Mouse (Mus musculus) midbrain, embryonic 11.5 days (tissue): ENCODE measurements around the gene Syce3. TPM values are rescaled to one million over a fixed set of nuclear protein-coding genes. Genes with fewer than 3 reads are reported as not detected.

Experiments
- ATAC-seq: fragments of 200-750 bp; cut with Nextera tagmentation; 2 replicates; pipeline ENCODE4 v1.8.0; 2017; ENCODE audit warnings: moderate TSS enrichment, moderate library complexity; ENCODE audit not compliant: low FRiP score
- DNase-seq: peaks from one replicate; pipeline ENCODE4 v3.0.0; 2015; ENCODE audit warnings: low spot score; ENCODE audit errors: missing footprints
- H3K27ac ChIP-seq: fragments of 300-500 bp; sonication (generic); 2 replicates; pipeline ENCODE4 v1.5.1; 2014; ENCODE audit warnings: low read depth, low read length
- H3K27me3 ChIP-seq: fragments of 300-500 bp; sonication (generic); 2 replicates; pipeline ENCODE4 v1.6.1; 2014; ENCODE audit warnings: mild to moderate bottlenecking, low read length, moderate library complexity, mixed read lengths; ENCODE audit not compliant: control insufficient read depth, insufficient read depth
- H3K36me3 ChIP-seq: fragments of 300-500 bp; sonication (generic); 2 replicates; pipeline ENCODE4 v1.6.1; 2014; ENCODE audit warnings: mild to moderate bottlenecking, low read length, moderate library complexity, mixed read lengths; ENCODE audit not compliant: control insufficient read depth, insufficient read depth
- H3K4me1 ChIP-seq: fragments of 300-500 bp; sonication (generic); 2 replicates; pipeline ENCODE4 v1.6.1; 2014; ENCODE audit warnings: low read length; ENCODE audit not compliant: control insufficient read depth, insufficient read depth
- H3K4me2 ChIP-seq: fragments of 300-500 bp; sonication (generic); 2 replicates; pipeline ENCODE4 v1.6.1; 2014; ENCODE audit warnings: mild to moderate bottlenecking, moderate library complexity
- H3K4me3 ChIP-seq: fragments of 300-500 bp; sonication (generic); 2 replicates; pipeline ENCODE4 v1.5.1; 2014; ENCODE audit warnings: low read depth, low read length
- H3K9ac ChIP-seq: fragments of 300-500 bp; sonication (generic); 2 replicates; pipeline ENCODE4 v1.6.1; 2014; ENCODE audit warnings: low read length
- H3K9me3 ChIP-seq: fragments of 300-500 bp; sonication (generic); 2 replicates; pipeline ENCODE4 v1.6.1; 2016; ENCODE audit warnings: low read length; ENCODE audit not compliant: control insufficient read depth
- WGBS: fragments of 180-500 bp; shearing (Covaris S2); extraction: QIAGEN DNeasy Blood & Tissue Kit; methylation state at CpG from one replicate; pipeline ENCODE4 v1.1.7; 2014; 5-methylcytosine and 5-hydroxymethylcytosine counted together
- polyA plus RNA-seq: library from polyadenylated mRNA; unstranded; fragments of >200 nt; fragmentation: Nextera tagmentation; extraction: Ambion mirVana; gene quantifications from 2 replicates; pipeline ENCODE4 v1.2.1, GENCODE M21; 2014

Syce3 gene
- not detected in 2 replicates for polyA plus RNA-seq

- no peaks in the 10 kb centered on the region for H3K4me1 ChIP-seq
- no peak within 1 kb of the TSS for H3K4me2 ChIP-seq
- H3K9me3 ChIP-seq, result no peaks in the 10 kb centered on the region
- H3K9ac ChIP-seq, result no peak within 1 kb of the TSS
- no peak within 1 kb of the TSS for H3K4me3 ChIP-seq
- H3K36me3 ChIP-seq, result no peaks in the 10 kb centered on the region
- no peaks in the 10 kb centered on the region for H3K27me3 ChIP-seq
- ATAC-seq (no peak), DNase-seq (peak; percentile 49)
- 83% methylated on average over 16 of the region's 24 CpGs for WGBS
- no peak within 1 kb of the TSS for H3K27ac ChIP-seq
Measured at GRCm38 (mm10) chr15:89410118-89410517, at the start of gene Syce3. Syce3 (minus strand) TSS chr15:89410503.

- Histone ChIP-seq H3K36me3 (peaks cover 22% of the 10 kb centered on the region; the same call in 1 of the 2 replicates), H3K27me3 (no peaks in the 10 kb centered on the region)
Measured at GRCm38 (mm10) chr15:89459821-89460220, 49.5 kb upstream of the Syce3 start.

GRCm38 (mm10) chr15:89458942-89459341, 48.6 kb upstream of the Syce3 start:
- WGBS, result 96% methylated on average over 15 of the region's 15 CpGs
- Histone ChIP-seq H3K36me3 (peaks cover 22% of the 10 kb centered on the region; the same call in 1 of the 2 replicates), H3K27ac (no peak overlapping the region), H3K4me1 (peaks cover 9% of the 10 kb centered on the region), H3K27me3 (no peaks in the 10 kb centered on the region), H3K4me2 (no peak overlapping the region), H3K9ac (no peak overlapping the region), H3K4me3 (no peak overlapping the region), H3K9me3 (no peaks in the 10 kb centered on the region)
- no peak for ATAC-seq
- no peak for DNase-seq

More at GRCm38 (mm10) chr15:89459821-89460220, 49.5 kb upstream of the Syce3 start:
- H3K9me3 ChIP-seq, result no peaks in the 10 kb centered on the region
- no peak overlapping the region for H3K27ac ChIP-seq
- H3K9ac ChIP-seq, result no peak overlapping the region
- H3K4me1 ChIP-seq, result peaks cover 6% of the 10 kb centered on the region
- ATAC-seq (no peak), DNase-seq (no peak)
- H3K4me2 ChIP-seq, result no peak overlapping the region
- WGBS, result 93% methylated on average over 7 of the region's 7 CpGs
- no peak overlapping the region for H3K4me3 ChIP-seq

- Histone ChIP-seq H3K27me3 (0 out of 2 replicates have a peak, but pooled peaks cover 5% of the 10 kb centered on the region), H3K4me2 (peak overlapping the region; percentile 78), H3K36me3 (peaks cover 20% of the 10 kb centered on the region; the same call in 1 of the 2 replicates), H3K4me1 (peaks cover 11% of the 10 kb centered on the region), H3K4me3 (no peak overlapping the region), H3K9me3 (no peaks in the 10 kb centered on the region), H3K27ac (no peak overlapping the region), H3K9ac (no peak overlapping the region)
- 80% methylated on average over 6 of the region's 6 CpGs for WGBS
- no peak for ATAC-seq
- no peak for DNase-seq
Measured at GRCm38 (mm10) chr15:89455642-89456041, 45.3 kb upstream of the Syce3 start.

- DNase-seq, result no peak
- no peaks in the 10 kb centered on the region for H3K9me3 ChIP-seq
- H3K27me3 ChIP-seq, result 0 out of 2 replicates have a peak, but pooled peaks cover 5% of the 10 kb centered on the region
- H3K4me2 ChIP-seq, result peak overlapping the region; percentile 78
- peaks cover 11% of the 10 kb centered on the region for H3K4me1 ChIP-seq
- ATAC-seq, result peak; percentile 43
- WGBS, result 6% methylated on average over 5 of the region's 6 CpGs
- peak overlapping the region; percentile 84 for H3K9ac ChIP-seq
- H3K4me3 ChIP-seq, result peak overlapping the region; percentile 84
- H3K27ac ChIP-seq, result no peak overlapping the region
- H3K36me3 ChIP-seq, result peaks cover 16% of the 10 kb centered on the region; the same call in 1 of the 2 replicates
Measured at GRCm38 (mm10) chr15:89454857-89455256, 44.6 kb upstream of the Syce3 start.

GRCm38 (mm10) chr15:89453865-89454478, 43.7 kb upstream of the Syce3 start, which contains the start of gene Mapk8ip2:
Mapk8ip2 (plus strand) TSS chr15:89453913.
- ATAC-seq (peak; percentile 84), DNase-seq (peak; percentile 97)
- Histone ChIP-seq H3K4me3 (peak within 1 kb of the TSS; percentile 84), H3K27ac (peak within 1 kb of the TSS; percentile 54), H3K4me2 (peak within 1 kb of the TSS; percentile 78), H3K9me3 (no peaks in the 10 kb centered on the region), H3K36me3 (peaks cover 16% of the 10 kb centered on the region; the same call in 1 of the 2 replicates), H3K27me3 (0 out of 2 replicates have a peak, but pooled peaks cover 5% of the 10 kb centered on the region), H3K9ac (peak within 1 kb of the TSS; percentile 84), H3K4me1 (peaks cover 11% of the 10 kb centered on the region)
- WGBS, result under 1% methylated on average over 53 of the region's 53 CpGs

- DNase-seq (peak; percentile 82), ATAC-seq (peak; percentile 59)
- Histone ChIP-seq H3K9me3 (no peaks in the 10 kb centered on the region), H3K4me3 (peak overlapping the region; percentile 84), H3K36me3 (peaks cover 16% of the 10 kb centered on the region; the same call in 1 of the 2 replicates), H3K9ac (peak overlapping the region; percentile 84), H3K4me1 (peaks cover 11% of the 10 kb centered on the region), H3K27ac (no peak overlapping the region), H3K4me2 (peak overlapping the region; percentile 78), H3K27me3 (0 out of 2 replicates have a peak, but pooled peaks cover 5% of the 10 kb centered on the region)
- WGBS, result 4% methylated on average over 24 of the region's 24 CpGs
Measured at GRCm38 (mm10) chr15:89452906-89453864, 42.9 kb upstream of the Syce3 start.

GRCm38 (mm10) chr15:89442486-89443070, 32.3 kb upstream of the Syce3 start:
- H3K27ac ChIP-seq, result no peak overlapping the region
- ATAC-seq (no peak), DNase-seq (peak; percentile 83)
- no peak overlapping the region for H3K4me3 ChIP-seq
- H3K9me3 ChIP-seq, result no peaks in the 10 kb centered on the region
- no peaks in the 10 kb centered on the region for H3K4me1 ChIP-seq
- no peaks in the 10 kb centered on the region for H3K36me3 ChIP-seq
- WGBS, result 43% methylated on average over 8 of the region's 8 CpGs
- H3K4me2 ChIP-seq, result no peak overlapping the region
- H3K27me3 ChIP-seq, result no peaks in the 10 kb centered on the region
- H3K9ac ChIP-seq, result no peak overlapping the region
